Mouse (Mus musculus) embryonic facial prominence, embryonic 11.5 days (tissue): ENCODE measurements around the gene Tmem41b. TPM values are rescaled to one million over a fixed set of nuclear protein-coding genes. Genes with fewer than 3 reads are reported as not detected.
"Not testable (repeated sequence)": the region's sequence is repeated elsewhere in the genome, so short reads cannot be mapped to it uniquely, and the experiment has no call there.

Experiments
- ATAC-seq: fragments of 200-750 bp; cut with Nextera tagmentation; replicated peaks from 2 replicates; pipeline ENCODE4 v1.8.0; 2017; ENCODE audit warnings: low read depth; ENCODE audit not compliant: insufficient number of reproducible peaks, low FRiP score, low TSS enrichment
- DNase-seq: peaks from one replicate; pipeline ENCODE4 v3.0.0-alpha.2; 2015; ENCODE audit warnings: low spot score
- H3K27ac ChIP-seq: fragments of 300-500 bp; sonication (generic); replicated peaks from 2 replicates; pipeline ENCODE4 v1.5.1; 2014; ENCODE audit warnings: mild to moderate bottlenecking, low read depth, low read length, control low read depth
- H3K27me3 ChIP-seq: fragments of 300-500 bp; sonication (generic); 2 replicates; pipeline ENCODE4 v1.6.1; 2014; ENCODE audit warnings: mild to moderate bottlenecking, low read length, moderate library complexity, mixed read lengths; ENCODE audit not compliant: control insufficient read depth, insufficient read depth
- H3K36me3 ChIP-seq: fragments of 300-500 bp; sonication (generic); replicated peaks from 2 replicates; pipeline ENCODE4 v1.6.1; 2014; ENCODE audit warnings: low read depth, mild to moderate bottlenecking, low read length, moderate library complexity, mixed read lengths; ENCODE audit not compliant: control insufficient read depth, insufficient read depth
- H3K4me1 ChIP-seq: fragments of 300-500 bp; sonication (generic); 2 replicates; pipeline ENCODE4 v1.6.1; 2014; ENCODE audit warnings: low read length, mixed read lengths; ENCODE audit not compliant: control insufficient read depth, insufficient read depth
- H3K4me2 ChIP-seq: fragments of 300-500 bp; sonication (generic); 2 replicates; pipeline ENCODE4 v1.6.1; 2014; ENCODE audit warnings: low read depth, mild to moderate bottlenecking, control low read depth, low read length, moderate library complexity
- H3K4me3 ChIP-seq: fragments of 300-500 bp; sonication (generic); 2 replicates; pipeline ENCODE4 v1.5.1; 2014; ENCODE audit warnings: low read depth, low read length, control low read depth
- H3K9ac ChIP-seq: fragments of 300-500 bp; sonication (generic); replicated peaks from 2 replicates; pipeline ENCODE4 v1.6.1; 2014; ENCODE audit warnings: mild to moderate bottlenecking, control low read depth, low read length
- H3K9me3 ChIP-seq: fragments of 300-500 bp; sonication (generic); replicated peaks from 2 replicates; pipeline ENCODE4 v1.6.1; 2016; ENCODE audit warnings: mild to moderate bottlenecking, low read length, inconsistent platforms, mixed read lengths; ENCODE audit not compliant: control insufficient read depth
- WGBS: fragments of 180-500 bp; shearing (Covaris S2); extraction: QIAGEN DNeasy Blood & Tissue Kit; methylation state at CpG from one replicate; pipeline ENCODE4 v1.1.7; 2014; 5-methylcytosine and 5-hydroxymethylcytosine counted together
- polyA plus RNA-seq: library from polyadenylated mRNA; unstranded; fragments of >200 nt; fragmentation: Nextera tagmentation; extraction: Ambion mirVana; gene quantifications from 2 replicates; pipeline ENCODE4 v1.2.1, GENCODE M21; 2014

Gene Tmem41b
- polyA plus RNA-seq = 82.3 and 88.9 TPM in 2 replicates

GRCm38 (mm10) chr7:109986775-109987174 lies at the start of gene Tmem41b:
Gene Tmem41b (minus strand): TSS chr7:109986929.
- H3K4me1 ChIP-seq, H3K9me3 ChIP-seq, ATAC-seq, H3K27me3 ChIP-seq, H3K36me3 ChIP-seq: not testable (repeated sequence)
- H3K4me2 ChIP-seq = peak within 1 kb of the TSS; percentile 65
- peak within 1 kb of the TSS; percentile 31; the same call in 1 of the 2 replicates for H3K27ac ChIP-seq
- peak within 1 kb of the TSS; percentile 48 for H3K4me3 ChIP-seq
- 40% methylated on average over 6 of the region's 6 CpGs for WGBS
- H3K9ac ChIP-seq = peak within 1 kb of the TSS; percentile 47
- peak; percentile 23 for DNase-seq

- Histone ChIP-seq H3K36me3 (peaks cover 13% of the 10 kb centered on the region), H3K4me2 (no peak overlapping the region), H3K27ac (no peak overlapping the region), H3K4me3 (no peak overlapping the region), H3K9ac (no peak overlapping the region), H3K27me3 (no peaks in the 10 kb centered on the region), H3K9me3 (no peaks in the 10 kb centered on the region), H3K4me1 (no peaks in the 10 kb centered on the region)
- no peak for ATAC-seq
- DNase-seq = no peak
- WGBS = 89% methylated on average over 3 of the region's 3 CpGs
These were observed 43.6 kb upstream of the Tmem41b start for GRCm38 (mm10) chr7:110030342-110030741.

GRCm38 (mm10) chr7:110028826-110029225 lies 42.1 kb upstream of the Tmem41b start:
- Histone ChIP-seq H3K27ac (no peak overlapping the region), H3K9me3 (no peaks in the 10 kb centered on the region), H3K27me3 (no peaks in the 10 kb centered on the region), H3K4me1 (no peaks in the 10 kb centered on the region), H3K4me3 (no peak overlapping the region), H3K36me3 (peaks cover 11% of the 10 kb centered on the region), H3K4me2 (no peak overlapping the region), H3K9ac (no peak overlapping the region)
- 90% methylated on average over 1 of the region's 1 CpGs for WGBS
- no peak for DNase-seq
- ATAC-seq = no peak

- H3K27me3 ChIP-seq = no peaks in the 10 kb centered on the region
- no peak overlapping the region for H3K9ac ChIP-seq
- H3K36me3 ChIP-seq = peaks cover 11% of the 10 kb centered on the region
- no peak overlapping the region for H3K4me2 ChIP-seq
- no peak overlapping the region for H3K4me3 ChIP-seq
- 87% methylated on average over 2 of the region's 2 CpGs for WGBS
- no peaks in the 10 kb centered on the region for H3K4me1 ChIP-seq
- ATAC-seq (no peak), DNase-seq (no peak)
- H3K27ac ChIP-seq = no peak overlapping the region
- H3K9me3 ChIP-seq = no peaks in the 10 kb centered on the region
These were observed 39.9 kb upstream of the Tmem41b start for GRCm38 (mm10) chr7:110026594-110026993.

GRCm38 (mm10) chr7:110023553-110023952 lies 36.8 kb upstream of the Tmem41b start:
- no peaks in the 10 kb centered on the region for H3K36me3 ChIP-seq

GRCm38 (mm10) chr7:110018631-110019482 lies 32.1 kb upstream of the Tmem41b start:
- ATAC-seq (peak; percentile 82), DNase-seq (no peak)
- Histone ChIP-seq H3K9ac (peak overlapping the region; percentile 93), H3K4me2 (peak overlapping the region; percentile 69), H3K4me1 (no peaks in the 10 kb centered on the region), H3K36me3 (no peaks in the 10 kb centered on the region), H3K27ac (peak overlapping the region; percentile 82), H3K27me3 (no peaks in the 10 kb centered on the region), H3K4me3 (peak overlapping the region; percentile 99), H3K9me3 (no peaks in the 10 kb centered on the region)
- under 1% methylated on average over 42 of the region's 42 CpGs for WGBS

More at GRCm38 (mm10) chr7:110023553-110023952, 36.8 kb upstream of the Tmem41b start:
- 87% methylated on average over 1 of the region's 1 CpGs for WGBS
- Histone ChIP-seq H3K27ac (no peak overlapping the region), H3K4me1 (no peaks in the 10 kb centered on the region), H3K27me3 (no peaks in the 10 kb centered on the region), H3K9ac (no peak overlapping the region), H3K4me3 (no peak overlapping the region), H3K9me3 (no peaks in the 10 kb centered on the region), H3K4me2 (no peak overlapping the region)
- DNase-seq (no peak), ATAC-seq (no peak)

- Histone ChIP-seq H3K36me3 (no peaks in the 10 kb centered on the region), H3K4me2 (peak within 1 kb of the TSS; percentile 69), H3K4me3 (peak within 1 kb of the TSS; percentile 99), H3K27me3 (no peaks in the 10 kb centered on the region), H3K27ac (peak within 1 kb of the TSS; percentile 82), H3K9ac (peak within 1 kb of the TSS; percentile 93), H3K9me3 (no peaks in the 10 kb centered on the region), H3K4me1 (no peaks in the 10 kb centered on the region)
- DNase-seq = peak; percentile 96
- peak; percentile 97 for ATAC-seq
- under 1% methylated on average over 48 of the region's 48 CpGs for WGBS
These were observed 31.4 kb upstream of the Tmem41b start, which contains the start of gene Ipo7 for GRCm38 (mm10) chr7:110018117-110018630. Gene Ipo7 (plus strand): TSS chr7:110018274.

- WGBS = 84% methylated on average over 5 of the region's 5 CpGs
- H3K4me1 ChIP-seq = no peaks in the 10 kb centered on the region
- no peak overlapping the region for H3K9ac ChIP-seq
- DNase-seq = no peak
- H3K36me3 ChIP-seq = no peaks in the 10 kb centered on the region
- H3K27me3 ChIP-seq = no peaks in the 10 kb centered on the region
- H3K27ac ChIP-seq = no peak overlapping the region
- no peak for ATAC-seq
- H3K9me3 ChIP-seq = no peaks in the 10 kb centered on the region
- H3K4me3 ChIP-seq = no peak overlapping the region
- no peak overlapping the region for H3K4me2 ChIP-seq
These were observed 27.5 kb upstream of the Tmem41b start for GRCm38 (mm10) chr7:110014272-110014671.
